8 mouse cellular contexts compared by ENCODE assay signal in genomic region chr2:29868949-29869645, GRCm38 (mm10). TPM values are rescaled to one million over a fixed set of nuclear protein-coding genes. Genes with fewer than 3 reads are reported as not detected.
DNase-seq lines count a peak whose midpoint lies in the region; ATAC-seq and TF ChIP-seq lines count a peak whose summit lies in the region.

Cercam (plus strand) TSS chr2:29869164.

- TF ChIP-seq CTCF in intestine, postnatal 0 days (IDR thresholded peaks at IDR 0.05; ENCODE audit: low read depth), result peak; percentile 98

- H3K9ac ChIP-seq in embryonic facial prominence, embryonic 11.5 days (replicated peaks; ENCODE audit: low read length), result peak within 1 kb of the TSS; percentile 69
- peak within 1 kb of the TSS; percentile 43 for H3K9ac ChIP-seq in intestine, postnatal 0 days (ENCODE audit: low read depth, low read length)

- H3K27me3 ChIP-seq in embryonic facial prominence, embryonic 11.5 days (ENCODE audit: control insufficient read depth, insufficient read depth, low read length), result no peaks in the 10 kb centered on the region
- no peaks in the 10 kb centered on the region for H3K27me3 ChIP-seq in intestine, postnatal 0 days (replicated peaks; ENCODE audit: control insufficient read depth, insufficient read depth, low read length)
- H3K27me3 ChIP-seq in midbrain, embryonic 10.5 days (ENCODE audit: low read depth, poor library complexity, severe bottlenecking), result peaks cover 10% of the 10 kb centered on the region; the same call in 1 of the 2 replicates

- H3K27ac ChIP-seq in embryonic facial prominence, embryonic 11.5 days (replicated peaks; ENCODE audit: low read depth, low read length), result 0 out of 2 replicates have a peak within 1 kb of the TSS, but pooled peaks have one; percentile 28
- H3K27ac ChIP-seq in intestine, postnatal 0 days (ENCODE audit: low read depth, low read length), result peak within 1 kb of the TSS; percentile 24
- peak within 1 kb of the TSS; percentile 91 for H3K27ac ChIP-seq in midbrain, embryonic 10.5 days (replicated peaks)

- H3K36me3 ChIP-seq in embryonic facial prominence, embryonic 11.5 days (replicated peaks; ENCODE audit: control insufficient read depth, insufficient read depth, low read depth, low read length), result no peaks in the 10 kb centered on the region
- H3K36me3 ChIP-seq in intestine, postnatal 0 days (ENCODE audit: control insufficient read depth, insufficient read depth), result no peaks in the 10 kb centered on the region
- peaks cover 33% of the 10 kb centered on the region for H3K36me3 ChIP-seq in midbrain, embryonic 10.5 days

- intact Hi-C loops in left cerebral cortex, postnatal 36 days (cut with DNase I), result loop anchor here (2.0 kb wide), 1 partner anchor 20 kb away; the partner anchor contains the start of gene Odf2

- H3K4me2 ChIP-seq in embryonic facial prominence, embryonic 11.5 days (ENCODE audit: low read depth, low read length), result peak within 1 kb of the TSS; percentile 94
- peak within 1 kb of the TSS; percentile 95 for H3K4me2 ChIP-seq in intestine, postnatal 0 days (replicated peaks; ENCODE audit: low read depth)

- H3K4me1 ChIP-seq in embryonic facial prominence, embryonic 11.5 days (ENCODE audit: control insufficient read depth, insufficient read depth, low read length), result peaks cover 2% of the 10 kb centered on the region; the same call in 1 of the 2 replicates
- no peaks in the 10 kb centered on the region; the same call in 1 of the 2 replicates for H3K4me1 ChIP-seq in intestine, postnatal 0 days (replicated peaks; ENCODE audit: control insufficient read depth, insufficient read depth, low read length)
- H3K4me1 ChIP-seq in midbrain, embryonic 10.5 days, result peaks cover 42% of the 10 kb centered on the region

- no peaks in the 10 kb centered on the region for H3K9me3 ChIP-seq in embryonic facial prominence, embryonic 11.5 days (replicated peaks; ENCODE audit: control insufficient read depth, low read length)
- H3K9me3 ChIP-seq in intestine, postnatal 0 days (ENCODE audit: control insufficient read depth), result no peaks in the 10 kb centered on the region
- no peaks in the 10 kb centered on the region for H3K9me3 ChIP-seq in midbrain, embryonic 10.5 days (replicated peaks)

- ATAC-seq in embryonic facial prominence, embryonic 11.5 days (replicated peaks; ENCODE audit: insufficient number of reproducible peaks, low FRiP score, low TSS enrichment, low read depth), result peak; percentile 92
- ATAC-seq in granulocyte monocyte progenitor cell, adult 5-6 weeks (replicated peaks; ENCODE audit: poor library complexity, severe bottlenecking), result peak; percentile 76
- peak; percentile 85 for ATAC-seq in intestine, postnatal 0 days

- peak within 1 kb of the TSS; percentile 46 for H3K4me3 ChIP-seq in embryonic facial prominence, embryonic 11.5 days (ENCODE audit: low read depth, low read length)
- peak within 1 kb of the TSS; percentile 55 for H3K4me3 ChIP-seq in intestine, postnatal 0 days (ENCODE audit: low read depth, low read length)
- peak within 1 kb of the TSS; percentile 62 for H3K4me3 ChIP-seq in midbrain, embryonic 10.5 days

- under 1% methylated on average over 43 of the region's 44 CpGs for WGBS in embryonic facial prominence, embryonic 11.5 days
- under 1% methylated on average over 44 of the region's 44 CpGs for WGBS in intestine, postnatal 0 days
- WGBS in midbrain, embryonic 10.5 days, result under 1% methylated on average over 44 of the region's 44 CpGs

- DNase-seq in 3134 (ENCODE audit: extremely low read depth, insufficient read length, low spot score), result peak; percentile 33
- peak; percentile 86 for DNase-seq in adrenal gland, postnatal 25 days
- peak; percentile 92 for DNase-seq in embryonic facial prominence, embryonic 11.5 days (ENCODE audit: low spot score)
- DNase-seq in left cerebral cortex, postnatal 36 days (ENCODE audit: low spot score in 2 of 2), result peak; percentile 81
- DNase-seq in midbrain, embryonic 10.5 days (ENCODE audit: low spot score), result peak; percentile 91
- peak; percentile 59 to 61 for DNase-seq in right cerebral cortex, postnatal 36 days (ENCODE audit: low spot score in 2 of 2)

RNA-seq across cellular contexts. Expression of gene Cercam, which starts in this region (rescaled TPM):
- total RNA-seq in adrenal gland, postnatal 25 days (2021), result 11.3 and 11.6 TPM in 2 replicates
- polyA plus RNA-seq in embryonic facial prominence, embryonic 11.5 days (2014; fragmentation: Nextera tagmentation; extraction: Ambion mirVana), result 6.1 and 7.5 TPM in 2 replicates
- total RNA-seq in granulocyte monocyte progenitor cell, adult 5-6 weeks (2014; fragmentation: Nextera tagmentation), result 15.2 and 20.0 TPM in 2 replicates
- total RNA-seq in granulocyte monocyte progenitor cell, adult 5-6 weeks (2017), result 4.5 and 6.7 TPM in 2 replicates
- 9.5 and 10.6 TPM in 2 replicates for polyA plus RNA-seq in intestine, postnatal 0 days (2015; fragmentation: Nextera tagmentation; extraction: Ambion mirVana)
- 1 to 10 TPM; 5.8 to 10.0 TPM for total RNA-seq in left cerebral cortex, postnatal 36 days (2021)
- polyA plus RNA-seq in midbrain, embryonic 10.5 days (2016; fragmentation: Nextera tagmentation; extraction: Ambion mirVana), result 39.1 and 42.5 TPM in 2 replicates

Comparison
In these comparisons a context has a peak if more than half of its experiments do, and no peak if none do; other contexts are left out.
1. Peak in every context shown above with its lines: DNase-seq, ATAC-seq, H3K4me3 ChIP-seq and H3K27ac ChIP-seq.
2. DNase-seq: peak in every context shown above with its lines; median percentile 92 in embryonic facial prominence, embryonic 11.5 days; 91 in midbrain, embryonic 10.5 days; 86 in adrenal gland, postnatal 25 days; 81 in left cerebral cortex, postnatal 36 days; 60 in right cerebral cortex, postnatal 36 days; 33 in 3134.
3. H3K27ac ChIP-seq: peak in every context shown above with its lines; median percentile 91 in midbrain, embryonic 10.5 days; 28 in embryonic facial prominence, embryonic 11.5 days; 24 in intestine, postnatal 0 days.